Mouse (Mus musculus) embryo, embryonic 9.5 days (tissue): ENCODE results near the gene Nbl1.

ENCODE experiments used
- DNase-seq: peaks from one replicate; pipeline ENCODE4 v3.0.0-alpha.2; 2017; ENCODE audit errors: extremely low spot score

Nbl1 gene

DNA sequence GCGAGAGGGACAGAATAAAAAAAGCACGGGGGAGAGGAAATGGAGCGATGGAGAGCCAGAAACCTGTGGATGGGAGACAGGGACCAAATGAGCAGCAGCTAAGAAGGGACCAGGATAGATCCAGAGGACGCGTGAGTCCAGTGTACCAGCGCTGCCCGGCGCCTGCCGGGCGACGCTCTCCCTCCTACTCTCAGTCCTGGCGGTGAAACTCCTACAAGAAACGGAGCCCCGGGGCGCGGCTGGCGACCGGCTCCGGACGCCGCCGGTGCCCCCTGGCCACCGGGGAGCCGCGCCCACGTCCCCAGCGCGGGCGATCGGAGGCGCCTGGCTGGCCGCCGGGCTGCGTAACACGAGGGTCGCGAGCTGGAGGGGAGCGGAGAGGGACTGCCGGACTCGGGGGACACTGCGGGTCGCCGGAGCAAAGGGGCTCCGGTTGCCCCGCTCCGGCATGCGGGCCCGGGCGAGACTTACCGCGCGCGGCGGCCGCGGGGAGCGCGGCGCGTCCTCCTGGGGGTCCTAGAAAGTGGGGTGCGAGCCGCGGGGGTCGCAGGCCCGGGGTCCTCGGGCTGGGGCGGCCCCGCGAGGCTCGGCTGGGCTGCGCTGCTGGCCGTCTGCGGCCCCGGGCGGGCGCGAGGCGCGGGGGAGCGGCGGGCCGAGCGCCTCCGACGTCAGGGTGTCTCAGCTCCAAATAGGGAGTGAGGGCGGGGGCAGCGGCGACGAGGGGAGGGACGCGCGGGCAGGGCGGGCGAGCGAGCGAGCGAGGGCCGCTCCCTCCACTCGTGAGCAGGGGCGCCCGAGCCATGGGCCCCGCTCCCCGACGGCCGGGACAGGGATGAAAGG lies at the start of gene Nbl1:
Nbl1 (minus strand) TSS at position 638 of the 840 bp plus-strand sequence.
- DNase-seq, result no peak

DNA sequence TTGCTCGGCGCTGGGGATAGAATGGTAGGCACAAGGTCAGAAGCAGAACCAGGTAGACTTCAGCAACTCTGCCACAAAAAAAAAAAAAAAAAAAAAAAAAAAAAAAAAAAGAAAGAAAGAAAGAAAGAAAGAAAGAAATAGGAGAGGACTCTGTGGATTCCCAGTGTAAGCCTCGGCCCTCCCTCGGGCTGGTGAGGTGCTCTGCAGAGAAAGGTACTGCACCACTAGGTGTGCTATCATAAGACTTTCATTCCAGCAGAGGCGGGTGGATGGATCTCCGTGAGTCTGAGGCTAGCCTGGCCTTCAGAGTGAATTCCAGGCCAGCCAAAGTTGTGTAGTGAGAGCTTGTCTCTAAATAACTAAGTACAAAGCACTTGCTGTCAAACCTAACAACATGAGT lies 49.0 kb upstream of the Nbl1 start:
- no peak for DNase-seq

DNA sequence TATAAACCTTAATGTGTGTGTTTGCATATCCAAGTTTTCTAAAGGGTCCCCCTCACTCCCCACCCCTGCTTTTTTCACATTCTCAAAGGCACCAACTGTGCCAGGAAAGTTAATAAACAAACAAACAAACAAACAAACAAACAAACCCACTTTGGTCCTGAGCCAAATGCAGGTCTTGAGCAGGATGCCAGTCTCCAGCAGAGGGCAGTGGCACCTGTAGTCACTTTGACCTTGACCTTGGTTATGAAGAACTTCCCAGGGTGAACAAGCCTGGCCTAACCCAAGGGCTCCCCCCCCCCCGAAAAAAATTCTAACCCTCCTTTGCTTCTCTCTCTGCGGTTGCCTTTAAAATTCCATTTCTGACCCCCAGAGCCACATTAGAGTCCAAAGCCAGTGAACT lies 47.5 kb upstream of the Nbl1 start:
- DNase-seq, result no peak

DNA sequence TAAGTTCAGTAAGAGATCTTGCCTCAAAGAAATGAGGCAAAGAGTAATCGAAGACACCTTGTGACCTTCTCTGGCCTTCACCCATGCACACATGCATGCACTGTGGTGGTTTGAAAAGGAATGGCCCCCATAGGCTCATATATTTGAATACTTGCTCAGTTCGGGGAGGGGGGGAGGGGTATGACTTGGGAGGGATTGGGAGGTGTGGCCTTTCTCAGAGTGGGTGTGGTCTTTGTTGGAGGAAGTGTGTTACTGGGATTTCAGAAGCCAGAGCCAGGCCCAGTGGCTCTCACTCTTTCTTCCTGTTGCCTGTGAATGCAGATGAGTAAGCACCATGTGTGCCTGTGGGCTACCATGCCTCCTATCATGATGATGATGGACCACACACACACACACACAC lies 43.2 kb upstream of the Nbl1 start:
- no peak for DNase-seq

GRCm38 (mm10) chr4:139133109-139133508 lies 40.3 kb upstream of the Nbl1 start:
- DNase-seq, result no peak

- no peak for DNase-seq
Measured at GRCm38 (mm10) chr4:139131858-139132672, 39.3 kb upstream of the Nbl1 start.

- DNase-seq, result peak; percentile 94
Measured at GRCm38 (mm10) chr4:139130701-139131549, 38.1 kb upstream of the Nbl1 start, which contains the start of gene Minos1. Minos1 (minus strand) TSS chr4:139131113.

DNA sequence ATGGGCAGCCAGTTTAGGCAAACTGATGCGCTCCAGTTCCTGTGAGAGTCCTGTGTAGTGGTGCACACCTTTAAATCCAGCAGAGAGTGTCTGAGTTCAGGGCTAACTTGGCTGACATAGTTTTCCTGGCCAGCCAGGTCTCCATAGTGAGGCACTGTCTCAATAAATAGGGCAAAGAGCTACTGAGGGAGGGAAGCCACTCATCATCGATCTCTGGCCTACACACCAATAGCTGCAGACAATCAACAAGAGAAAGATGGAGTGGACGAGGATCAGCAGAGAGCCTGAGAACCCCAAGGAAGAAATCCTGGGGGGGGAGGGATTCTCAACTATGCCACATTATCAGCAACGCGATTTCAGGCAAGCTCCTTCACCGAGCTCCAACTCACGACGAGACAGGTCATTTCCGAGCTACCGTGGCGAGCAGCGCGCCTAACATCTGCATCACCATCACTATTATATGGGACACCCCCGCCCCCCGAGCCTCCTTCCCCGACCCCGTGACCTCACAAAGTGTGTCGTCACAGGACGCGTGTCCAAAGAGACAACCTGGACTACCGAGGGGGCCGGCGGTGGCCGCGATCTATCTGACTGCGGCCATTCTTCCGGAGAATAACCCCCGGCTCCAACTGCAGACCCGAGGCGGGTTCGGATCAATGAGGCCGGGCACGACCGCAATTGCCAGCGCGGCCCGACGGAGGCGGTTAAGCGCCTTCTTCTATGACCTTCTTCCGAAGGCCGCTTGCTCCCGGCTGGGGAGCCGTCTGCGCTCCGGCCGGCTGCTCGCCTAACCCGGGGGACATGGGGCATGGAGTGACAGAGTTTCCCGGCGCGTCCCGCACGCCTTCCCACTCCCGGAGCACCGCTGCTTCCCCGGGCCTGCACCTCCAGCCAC lies 37.3 kb upstream of the Nbl1 start:
- peak; percentile 56 for DNase-seq

GRCm38 (mm10) chr4:139126475-139126874 lies 33.7 kb upstream of the Nbl1 start:
- DNase-seq, result no peak

DNA sequence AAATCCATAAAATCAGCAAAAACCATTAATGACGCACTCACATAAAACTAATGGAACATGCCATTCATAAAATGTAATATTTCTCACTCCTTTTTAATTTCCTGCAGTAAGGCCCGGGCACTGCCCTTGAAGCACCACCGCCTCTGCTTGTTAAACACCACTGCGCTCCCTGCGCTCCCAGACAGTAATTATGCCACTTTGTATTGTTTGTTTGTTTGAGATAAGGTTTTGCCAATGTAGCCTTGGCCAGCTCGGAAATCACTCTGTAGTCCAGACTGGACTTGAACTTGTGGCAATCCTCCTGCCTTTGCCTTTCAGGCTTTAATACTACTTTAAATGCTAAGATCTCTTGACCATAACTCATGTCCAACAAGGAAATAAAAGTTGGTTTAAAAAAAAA lies 32.1 kb upstream of the Nbl1 start:
- no peak for DNase-seq

DNA sequence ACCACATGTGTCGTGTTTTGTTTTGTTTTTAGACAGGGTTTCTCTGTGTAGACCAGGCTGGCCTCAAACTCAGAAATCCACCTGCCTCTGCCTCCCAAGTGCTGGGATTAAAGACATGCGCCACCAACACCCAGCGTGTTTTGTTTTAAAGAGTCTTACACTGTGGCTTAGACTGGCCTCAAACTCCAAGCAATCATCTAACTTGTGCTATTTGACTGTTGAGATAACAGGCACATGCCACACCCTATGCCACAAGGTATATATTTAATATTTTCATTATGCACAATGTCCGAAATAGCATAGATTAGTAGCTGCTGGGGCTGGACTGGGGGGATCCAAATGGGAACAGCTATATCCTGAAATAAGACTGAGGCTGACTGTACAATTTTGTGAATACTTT lies 29.8 kb upstream of the Nbl1 start:
- DNase-seq, result no peak

- no peak for DNase-seq
Measured at GRCm38 (mm10) chr4:139120998-139121397, 28.2 kb upstream of the Nbl1 start.

DNA sequence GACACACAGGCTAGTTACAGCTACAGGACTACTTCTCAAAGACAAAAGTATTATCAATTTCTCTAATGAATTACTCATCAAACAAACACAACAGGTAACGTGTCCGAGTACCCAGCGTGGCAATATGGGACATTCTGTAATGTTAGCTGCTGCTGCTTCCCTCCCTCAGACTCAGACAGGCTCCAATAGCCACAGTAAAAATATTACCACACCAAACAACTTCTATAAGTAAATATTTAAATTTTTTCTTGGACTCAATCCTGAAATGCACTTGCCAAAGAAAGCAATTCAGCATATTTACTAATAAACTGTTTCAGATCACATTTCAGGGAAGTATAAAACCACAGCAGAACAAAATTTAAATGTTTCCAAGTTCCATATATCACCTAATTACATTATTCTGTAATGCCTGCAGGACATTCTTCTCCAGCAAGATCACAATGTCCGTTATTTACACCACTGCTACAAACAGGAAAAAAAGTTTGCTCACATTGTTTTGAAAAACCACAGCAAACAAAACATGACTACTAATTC lies 27.6 kb upstream of the Nbl1 start:
- DNase-seq, result no peak

- no peak for DNase-seq
Measured at GRCm38 (mm10) chr4:139116356-139117063, 23.7 kb upstream of the Nbl1 start.

DNA sequence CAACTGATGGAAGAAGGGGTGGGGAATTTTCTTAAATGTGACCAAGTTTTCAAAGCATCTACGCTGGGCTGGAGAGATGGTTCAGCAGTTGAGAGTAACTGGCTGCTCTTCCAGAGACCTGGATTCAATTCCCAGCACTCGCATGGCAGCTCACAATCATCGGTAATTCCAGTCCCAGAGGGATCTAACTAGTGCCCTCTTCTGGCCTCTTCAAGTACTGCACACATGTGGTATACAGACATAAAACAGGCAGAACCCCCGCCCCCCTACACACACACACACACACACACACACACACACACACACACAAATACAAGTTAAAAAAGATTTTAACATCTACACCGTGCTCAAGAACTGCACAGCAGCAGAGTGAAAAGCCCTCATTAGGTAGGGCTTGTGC lies 22.9 kb upstream of the Nbl1 start:
- DNase-seq, result no peak

GRCm38 (mm10) chr4:139112482-139112881 lies 19.7 kb upstream of the Nbl1 start:
- DNase-seq, result no peak

- DNase-seq, result no peak
Measured at GRCm38 (mm10) chr4:139111421-139111820, 18.6 kb upstream of the Nbl1 start.

GRCm38 (mm10) chr4:139110858-139111257 lies 18.1 kb upstream of the Nbl1 start:
- no peak for DNase-seq

- no peak for DNase-seq
Measured at GRCm38 (mm10) chr4:139105453-139105852, 12.7 kb upstream of the Nbl1 start.

DNA sequence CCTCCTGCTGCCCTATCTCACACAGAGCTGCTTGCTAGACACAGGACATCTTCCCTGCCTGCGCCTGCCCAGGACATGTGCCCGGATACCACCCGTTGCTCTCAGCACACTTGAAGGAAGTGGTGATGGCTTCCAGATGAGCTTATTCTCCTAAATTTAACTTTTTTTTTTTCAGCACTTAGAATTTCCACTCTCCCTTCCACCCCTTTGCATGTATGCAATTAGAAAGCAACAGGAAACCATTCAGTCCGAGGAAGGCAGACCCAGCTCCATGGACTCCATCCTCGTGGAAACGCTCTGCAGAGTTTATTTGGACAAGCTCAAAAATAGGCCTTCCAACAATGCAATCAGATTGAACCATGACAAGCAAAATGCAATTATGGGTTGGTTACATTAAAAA lies 8.8 kb upstream of the Nbl1 start:
- DNase-seq, result no peak
